Mouse (Mus musculus) large intestine, adult 2 months (tissue): ENCODE measurements around the gene Tmem210. TPM values are rescaled to one million over a fixed set of nuclear protein-coding genes. Genes with fewer than 3 reads are reported as not detected.
"Not testable (repeated sequence)": the region's sequence is repeated elsewhere in the genome, so short reads cannot be mapped to it uniquely, and the experiment has no call there.

Experiments used
- DNase-seq: peaks from one replicate; pipeline ENCODE4 v3.0.0-alpha.2; 2012; ENCODE audit warnings: low read depth, low spot score
- WGBS: fragments of 180-500 bp; shearing (Covaris S2); methylation state at CpG from one replicate; pipeline ENCODE4 v1.1.7; 2018; 5-methylcytosine and 5-hydroxymethylcytosine counted together
- polyA plus RNA-seq: library from polyadenylated mRNA; depleted of rRNA; stranded (reverse); fragments of >200 nt; gene quantifications from 2 replicates; pipeline ENCODE4 v1.2.3, GENCODE M21; 2012; rRNA removed

The Tmem210 gene
- polyA plus RNA-seq = not detected in 2 replicates

DNA sequence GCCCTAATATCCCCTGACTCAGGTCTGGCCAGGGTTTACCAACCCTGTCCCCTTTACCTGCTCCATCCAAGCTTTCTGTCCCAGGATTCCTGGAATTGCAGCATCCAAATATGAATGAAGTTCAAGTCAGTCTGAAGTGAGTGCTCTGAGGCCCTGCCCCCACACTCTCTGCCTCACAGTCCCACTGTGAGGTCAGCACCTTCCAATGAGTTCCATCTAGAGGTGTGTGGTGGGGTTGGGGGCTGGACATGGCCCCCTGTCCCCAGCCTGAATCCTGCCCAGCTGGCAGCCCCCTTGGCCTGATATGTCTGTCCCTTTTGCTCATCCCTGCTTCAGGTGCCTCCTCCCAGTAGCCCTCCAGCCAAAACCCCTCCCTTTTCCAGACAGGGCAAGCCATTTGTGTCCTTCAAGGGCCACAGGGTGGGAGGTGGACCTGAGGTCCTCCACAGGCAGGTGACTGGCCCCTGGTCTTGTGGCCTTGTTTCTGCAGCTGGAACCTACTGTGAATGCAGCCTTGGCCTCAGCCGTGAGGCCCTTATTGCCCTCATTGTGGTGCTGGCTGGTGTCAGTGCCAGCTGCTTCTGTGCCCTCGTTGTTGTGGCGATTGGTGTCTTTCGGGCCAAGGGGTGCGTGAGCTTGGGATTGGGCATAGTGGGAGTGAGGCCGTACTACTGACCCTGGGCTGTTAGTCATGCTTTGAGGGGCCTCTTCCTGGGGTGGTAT is at the start of gene Tmem210:
Gene Tmem210, plus strand, starts transcription at position 219 of the 723 bp plus-strand sequence.
- DNase-seq = no peak
- WGBS = 42% methylated on average over 6 of the region's 6 CpGs

GRCm38 (mm10) chr2:25239766-25240165 is 48.2 kb upstream of the Tmem210 start:
- 87% methylated on average over 3 of the region's 3 CpGs for WGBS

DNA sequence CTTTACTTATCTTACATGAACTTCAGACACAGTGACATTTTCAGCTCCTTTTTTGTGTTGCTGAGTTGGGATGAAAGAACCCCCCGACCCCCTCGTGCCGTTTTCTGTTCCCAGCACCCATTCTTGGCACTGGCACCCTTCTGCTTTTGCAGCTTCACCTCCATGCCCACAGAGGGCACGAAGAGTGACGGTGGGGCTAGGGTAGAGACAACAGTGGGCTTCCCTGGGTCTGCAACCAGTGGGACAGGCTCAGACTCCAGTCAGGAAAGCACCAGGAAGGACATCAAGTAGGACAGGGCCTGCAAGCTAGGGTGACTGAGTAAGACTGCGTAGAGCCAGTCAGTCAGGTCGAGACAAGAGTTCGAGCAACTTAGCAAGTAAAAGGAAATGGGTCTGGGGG is 47.6 kb upstream of the Tmem210 start:
- WGBS = 68% methylated on average over 8 of the region's 8 CpGs
- DNase-seq = no peak

More at GRCm38 (mm10) chr2:25239766-25240165, 48.2 kb upstream of the Tmem210 start:
- no peak for DNase-seq

DNA sequence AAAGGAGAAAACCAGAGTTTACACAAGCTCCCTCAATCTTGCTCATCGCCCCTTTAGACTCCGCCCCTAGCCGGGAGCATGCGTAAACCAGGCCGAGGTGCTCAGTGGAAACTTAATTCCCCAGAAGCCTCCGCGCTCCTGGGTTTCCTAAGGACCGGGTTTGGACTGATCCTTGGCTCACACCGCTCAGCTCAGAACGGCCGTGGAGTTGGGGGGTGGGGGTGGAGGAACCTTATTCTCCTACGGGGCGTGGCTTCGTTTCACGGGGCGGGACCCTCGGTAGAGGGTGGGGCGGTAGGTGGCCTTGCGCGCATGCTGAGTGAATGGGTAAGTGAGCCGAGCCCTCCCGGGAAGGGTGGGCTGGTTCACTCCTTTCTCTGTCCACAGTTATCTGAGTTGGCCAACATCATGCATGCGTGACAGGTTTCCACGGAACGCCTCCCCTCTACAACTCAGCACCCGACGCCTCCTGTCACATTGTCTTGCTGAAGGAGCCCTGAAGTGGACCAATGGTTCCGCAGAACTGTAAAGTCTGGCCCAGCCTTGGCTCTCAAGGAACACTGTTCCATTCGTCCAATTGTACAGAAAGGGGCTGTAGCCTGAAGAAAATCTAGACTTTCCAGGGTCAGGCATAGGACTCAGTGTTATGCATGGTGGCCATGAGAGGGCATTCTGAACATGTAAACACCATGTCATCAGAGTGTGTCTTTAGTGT is 47.1 kb upstream of the Tmem210 start:
- 2% methylated on average over 29 of the region's 29 CpGs for WGBS
- no peak for DNase-seq

GRCm38 (mm10) chr2:25241438-25241775 is 46.5 kb upstream of the Tmem210 start:
- DNase-seq = no peak
- WGBS = 10% methylated on average over 6 of the region's 6 CpGs

- whole genome bisulfite sequencing = under 1% methylated on average over 59 of the region's 59 CpGs
- DNase-seq = no peak
Measured at GRCm38 (mm10) chr2:25242101-25242506, 45.8 kb upstream of the Tmem210 start, which contains the start of the genes Rnf208 and Cysrt1. TSS of gene Rnf208 (plus strand) at chr2:25242255. TSS of gene Cysrt1 (minus strand) at chr2:25242452.

DNA sequence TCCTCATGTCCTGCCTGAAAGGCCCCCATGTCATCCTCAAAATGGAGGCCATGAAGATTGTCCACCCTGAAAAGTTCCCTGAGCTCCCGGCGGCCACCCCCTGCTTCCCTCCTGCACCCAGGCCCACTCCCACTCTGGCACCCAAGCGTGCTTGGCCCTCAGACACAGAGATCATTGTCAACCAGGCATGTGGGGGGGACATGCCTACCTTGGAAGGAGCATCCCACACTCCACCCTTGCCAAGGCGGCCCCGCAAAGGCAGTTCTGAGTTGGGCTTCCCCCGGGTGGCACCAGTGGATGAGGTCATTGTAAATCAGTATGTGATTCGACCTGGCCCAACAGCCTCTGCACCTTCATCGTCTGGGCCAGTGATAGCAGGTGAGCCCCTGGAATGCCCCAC is 44.6 kb upstream of the Tmem210 start:
- no peak for DNase-seq
- WGBS = 87% methylated on average over 8 of the region's 8 CpGs

- 92% methylated on average over 4 of the region's 4 CpGs for WGBS
- DNase-seq = no peak
Measured at GRCm38 (mm10) chr2:25244144-25244543, 43.8 kb upstream of the Tmem210 start.

DNA sequence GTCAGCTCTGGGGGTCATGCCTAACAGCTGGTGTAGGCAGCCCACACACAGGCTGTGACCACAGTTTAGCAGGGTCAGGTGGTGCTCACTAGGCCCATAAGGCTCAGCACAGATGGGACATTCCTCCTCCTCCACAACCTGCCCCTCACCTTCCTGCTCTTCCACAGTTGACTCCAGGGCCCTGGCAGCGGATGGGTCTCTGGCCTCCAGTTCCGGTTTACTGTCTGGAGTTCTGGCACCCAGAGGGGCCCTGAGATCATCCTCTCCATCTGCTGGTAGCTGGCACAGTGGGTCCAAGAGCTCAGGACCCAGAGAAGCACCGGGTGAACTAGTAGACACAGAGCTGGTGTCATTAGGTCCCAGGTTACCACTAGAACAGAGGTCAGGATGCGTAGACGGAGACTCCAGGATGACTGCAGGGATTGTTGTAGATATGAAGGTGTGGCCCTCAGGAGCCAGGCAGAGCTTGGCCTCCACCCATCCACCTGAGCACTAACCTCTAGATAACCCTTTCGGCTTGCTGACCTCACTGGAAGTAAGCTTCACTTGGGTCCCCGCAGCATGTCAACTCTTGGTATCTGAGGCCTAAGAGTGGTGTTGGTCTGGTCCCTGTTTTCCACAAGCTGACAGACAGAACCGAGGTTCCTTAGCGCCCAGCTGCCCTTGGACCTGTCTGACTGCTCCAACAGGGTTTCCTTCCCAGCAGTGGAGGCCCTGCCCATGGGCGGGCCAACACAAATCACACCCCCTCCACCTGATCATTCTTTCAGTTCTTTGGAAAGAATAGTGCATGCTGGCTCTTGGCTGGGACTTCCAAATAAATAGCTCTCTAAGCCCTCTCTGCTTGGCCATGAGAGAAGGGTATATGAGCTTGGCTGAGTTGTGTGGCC is 41.5 kb upstream of the Tmem210 start, which contains the start of gene AL732309.1:
Gene AL732309.1, minus strand, starts transcription at position 681 of the 890 bp plus-strand sequence.
- 35% methylated on average over 10 of the region's 10 CpGs for WGBS
- DNase-seq = no peak

DNA sequence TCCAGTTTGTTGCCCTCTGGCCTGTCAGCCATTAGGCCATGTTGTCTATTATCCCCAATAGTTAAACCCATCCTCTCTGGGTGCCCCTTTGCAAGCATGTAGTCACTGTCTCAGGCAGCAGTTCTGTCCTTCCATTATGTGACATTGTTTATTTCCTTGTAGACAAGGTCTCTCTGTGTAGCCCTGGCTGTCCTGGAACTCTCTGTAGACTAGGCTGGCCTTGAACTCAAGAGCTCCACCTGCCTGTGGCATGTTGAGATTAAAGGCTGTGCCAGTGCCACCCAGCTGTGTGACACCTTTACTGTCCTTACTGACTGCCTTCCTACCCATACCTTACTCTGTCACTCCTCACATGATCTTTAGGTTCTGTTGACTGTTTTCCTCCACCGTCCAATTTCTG is 35.6 kb upstream of the Tmem210 start:
- 86% methylated on average over 1 of the region's 1 CpGs for WGBS

DNA sequence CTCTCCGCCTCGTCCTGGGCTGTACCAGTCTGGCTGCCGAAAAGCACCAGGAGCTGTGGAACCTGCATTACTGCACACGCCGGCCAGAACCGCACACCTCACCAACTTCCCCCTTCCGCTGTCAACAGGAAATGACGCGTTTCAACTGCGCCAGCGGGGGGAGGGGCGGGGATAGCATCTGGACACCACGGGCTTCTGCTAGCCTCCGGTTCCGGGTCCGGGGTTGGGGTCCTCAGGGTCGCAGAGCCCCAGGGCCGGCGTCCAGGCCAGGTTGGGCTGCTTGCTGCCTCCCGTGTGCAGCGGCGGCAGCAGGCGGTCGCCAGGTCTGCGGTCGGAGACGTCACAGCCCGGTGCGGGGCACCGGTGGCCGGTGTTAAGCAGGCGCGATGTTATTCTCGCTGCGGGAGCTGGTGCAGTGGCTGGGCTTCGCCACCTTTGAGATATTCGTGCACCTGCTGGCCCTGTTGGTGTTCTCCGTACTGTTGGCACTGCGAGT is 32.6 kb upstream of the Tmem210 start, which contains the start of gene Tmem203:
Gene Tmem203, plus strand, starts transcription at position 156 of the 496 bp plus-strand sequence.
- WGBS = 1% methylated on average over 39 of the region's 39 CpGs
- no peak for DNase-seq

More for the DNA sequence above, 35.6 kb upstream of the Tmem210 start:
- DNase-seq = no peak

DNA sequence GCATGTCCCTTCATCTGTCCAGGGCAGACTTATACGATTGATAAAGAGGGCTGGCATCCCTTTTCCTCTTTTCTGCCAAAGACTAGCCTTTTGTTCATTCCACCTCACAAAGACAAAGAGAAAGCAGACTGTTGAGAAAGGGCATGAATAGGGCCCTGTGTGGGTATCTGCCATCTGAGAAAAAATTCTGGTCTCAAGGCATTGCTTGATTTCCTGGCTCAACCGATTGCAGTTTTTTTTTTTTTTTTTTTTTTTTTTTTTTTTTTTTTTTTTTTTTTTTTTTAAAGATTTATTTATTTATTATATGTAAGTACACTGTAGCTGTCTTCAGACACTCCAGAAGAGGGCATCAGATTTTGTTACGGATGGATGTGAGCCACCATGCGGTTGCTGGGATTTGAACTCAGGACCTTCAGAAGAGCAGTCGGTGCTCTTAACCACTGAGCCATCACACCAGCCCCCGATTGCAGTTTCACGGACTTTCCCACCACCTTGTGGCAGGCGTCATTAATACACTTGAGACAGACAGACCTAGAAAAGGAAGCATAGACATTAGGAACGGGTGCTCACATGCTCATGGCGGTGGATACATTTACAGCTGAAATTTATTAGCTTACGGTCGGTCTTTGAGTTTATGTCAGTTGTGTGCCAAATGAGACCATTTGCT is 31.4 kb upstream of the Tmem210 start:
- DNase-seq = not testable (repeated sequence)
- WGBS = 26% methylated on average over 12 of the region's 12 CpGs

DNA sequence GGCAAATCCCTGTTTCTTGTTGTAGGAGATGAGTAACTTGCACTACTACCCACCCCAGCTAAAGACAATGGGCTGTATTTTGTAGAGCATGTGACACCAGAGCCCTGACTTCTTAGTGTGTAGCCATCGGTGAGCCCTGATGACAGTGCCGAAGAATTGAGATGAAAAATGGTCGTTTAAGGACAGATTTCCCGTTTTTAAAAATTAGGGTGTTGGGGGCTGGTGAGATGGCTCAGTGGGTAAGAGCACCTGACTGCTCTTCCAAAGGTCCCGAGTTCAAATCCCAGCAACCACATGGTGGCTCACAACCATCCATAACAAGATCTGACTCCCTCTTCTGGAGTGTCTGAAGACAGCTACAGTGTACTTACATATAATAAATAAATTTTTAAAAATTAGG is 30.7 kb upstream of the Tmem210 start:
- 78% methylated on average over 5 of the region's 5 CpGs for WGBS
- not testable (repeated sequence) for DNase-seq

- WGBS = 58% methylated on average over 2 of the region's 2 CpGs
- DNase-seq = no peak
Measured at GRCm38 (mm10) chr2:25258887-25259286, 29.1 kb upstream of the Tmem210 start.

GRCm38 (mm10) chr2:25261870-25262269 is 26.1 kb upstream of the Tmem210 start:
- 31% methylated on average over 12 of the region's 12 CpGs for WGBS

DNA sequence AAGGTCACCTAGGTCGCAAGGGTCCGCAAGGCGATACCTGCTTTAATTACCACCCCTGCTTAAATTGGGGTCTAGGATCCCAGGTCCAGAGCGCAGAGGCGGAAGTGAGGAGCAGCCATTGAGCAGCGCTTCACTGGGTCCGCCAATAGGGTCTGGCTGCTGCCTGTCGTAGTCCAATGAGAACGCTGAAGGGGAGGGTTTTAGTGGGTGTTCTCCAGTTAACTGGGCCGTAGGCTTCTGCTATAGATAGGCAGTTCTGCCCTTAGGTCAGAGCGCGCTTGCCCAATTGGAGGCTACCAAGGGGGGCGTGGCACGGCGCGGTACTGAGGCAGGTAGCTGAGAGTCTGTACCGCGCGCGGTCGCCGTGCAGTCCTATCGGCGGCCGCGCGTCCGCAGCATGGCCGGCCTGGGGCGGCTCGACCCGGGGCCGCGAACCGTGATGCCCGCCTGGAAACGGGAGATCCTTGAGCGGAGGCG is 25.6 kb upstream of the Tmem210 start, which contains the start of gene Tprn:
Gene Tprn, plus strand, starts transcription at position 328 of the 477 bp plus-strand sequence.
- under 1% methylated on average over 39 of the region's 39 CpGs for WGBS
- peak; percentile 94 for DNase-seq

More at GRCm38 (mm10) chr2:25261870-25262269, 26.1 kb upstream of the Tmem210 start:
- DNase-seq = no peak

DNA sequence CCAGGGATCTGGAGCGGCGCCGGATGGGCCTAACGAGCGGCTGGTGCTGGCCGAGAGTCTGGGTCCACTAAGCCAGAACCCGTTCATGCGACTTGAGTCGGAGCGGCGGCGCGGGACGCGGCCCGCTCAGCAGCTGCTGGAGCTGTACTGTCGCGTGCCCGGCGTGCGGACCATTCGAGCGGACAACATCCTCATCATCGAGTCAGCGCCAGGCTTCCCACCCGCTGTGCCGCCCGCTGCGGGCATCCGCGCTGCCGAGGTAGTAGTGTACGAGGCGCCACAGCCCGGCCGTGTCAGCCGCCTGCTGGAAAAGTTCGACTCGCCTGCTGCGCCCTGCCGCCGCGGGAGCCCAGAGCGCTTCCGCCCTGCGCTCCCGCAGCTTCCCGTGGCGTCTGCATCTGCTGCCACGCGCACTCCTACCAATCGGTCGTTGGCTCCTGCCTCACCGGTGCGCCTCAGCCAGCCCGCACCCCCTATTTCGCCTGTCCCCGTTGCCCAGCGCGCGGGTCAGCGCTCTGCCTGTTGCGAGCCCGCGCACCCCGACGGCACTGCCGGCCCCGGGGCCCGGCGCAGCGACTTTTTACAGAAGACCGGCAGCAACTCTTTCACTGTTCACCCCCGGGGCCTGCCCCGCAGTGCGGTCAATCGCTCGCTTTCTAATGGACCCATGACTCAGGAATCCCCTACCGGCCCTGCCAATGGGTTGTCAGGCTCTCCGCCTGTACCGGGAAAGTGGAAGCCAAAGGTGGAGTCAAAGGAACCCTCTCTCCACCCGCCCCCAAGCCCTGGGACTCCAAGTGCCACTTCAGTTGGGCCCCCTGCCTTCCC is 24.9 kb upstream of the Tmem210 start:
- no peak for DNase-seq
- WGBS = under 1% methylated on average over 82 of the region's 82 CpGs
